Mouse (Mus musculus) spleen, adult 2 months (tissue): ENCODE measurements around the gene Flrt1. TPM values are rescaled to one million over a fixed set of nuclear protein-coding genes. Genes with fewer than 3 reads are reported as not detected.
A peak's percentile ranks its signal among the peaks of the same experiment; 100 is the strongest.

Source experiments
- DNase-seq, 2 experiments: peaks; one replicate each; pipeline versions ENCODE4 v3.0.0 to v3.0.0-alpha.2; 2012 to 2021; ENCODE audit warnings: low spot score in 2 of 2, low read depth in 1 of 2
- H3K27ac ChIP-seq: fragments of 200-500 bp; 2 replicates; pipeline ENCODE4 v1.5.1; 2012; ENCODE audit warnings: low read length, inconsistent platforms; ENCODE audit not compliant: insufficient read depth
- H3K27me3 ChIP-seq: fragments of 200-500 bp; 2 replicates; pipeline ENCODE4 v1.6.1; 2012; ENCODE audit warnings: mild to moderate bottlenecking, moderate library complexity, low read length, inconsistent platforms; ENCODE audit not compliant: control insufficient read depth, insufficient read depth
- H3K36me3 ChIP-seq: fragments of 200-500 bp; 2 replicates; pipeline ENCODE4 v1.6.1; 2012; ENCODE audit warnings: mild to moderate bottlenecking, low read length, inconsistent platforms; ENCODE audit not compliant: control insufficient read depth, insufficient read depth
- H3K4me1 ChIP-seq: fragments of 200-500 bp; 2 replicates; pipeline ENCODE4 v1.6.1; 2011; ENCODE audit warnings: inconsistent platforms; ENCODE audit not compliant: control insufficient read depth, insufficient read depth, insufficient read length
- H3K4me3 ChIP-seq: fragments of 200-500 bp; 2 replicates; pipeline ENCODE4 v1.5.1; 2011; ENCODE audit warnings: mild to moderate bottlenecking, inconsistent platforms; ENCODE audit not compliant: insufficient read depth, insufficient read length; ENCODE audit errors: extremely low read depth
- CTCF ChIP-seq: fragments of 200-500 bp; IDR thresholded peaks from 2 replicates; pipeline ENCODE4 v1.5.1; 2011; ENCODE audit warnings: mild to moderate bottlenecking, inconsistent platforms; ENCODE audit not compliant: insufficient read depth, insufficient read length, insufficient replicate concordance; ENCODE audit errors: extremely low read depth
- POLR2A ChIP-seq: fragments of 200-500 bp; IDR thresholded peaks from 2 replicates; pipeline ENCODE4 v1.6.1; 2011; ENCODE audit warnings: low read depth, low read length, inconsistent platforms
- WGBS: fragments of 180-500 bp; shearing (Covaris S2); methylation state at CpG from one replicate; pipeline ENCODE4 v1.1.7; 2018; 5-methylcytosine and 5-hydroxymethylcytosine counted together
- polyA plus RNA-seq: library from polyadenylated mRNA; depleted of rRNA; stranded (reverse); fragments of >200 nt; gene quantifications from 2 replicates; pipeline ENCODE4 v1.2.3, GENCODE M21; 2012

The Flrt1 gene
- polyA plus RNA-seq, 1 experiment, result 0.16 TPM

GRCm38 (mm10) chr19:7066828-7067342, 38.6 kb downstream of the Flrt1 start:
- Histone ChIP-seq H3K4me3 (no peak overlapping the region), H3K27me3 (no peaks in the 10 kb centered on the region), H3K4me1 (peaks cover 4% of the 10 kb centered on the region; the same call in 1 of the 2 replicates), H3K27ac (no peak overlapping the region), H3K36me3 (no peaks in the 10 kb centered on the region)
- TF ChIP-seq CTCF (no peak), POLR2A (no peak)
- no peak for DNase-seq
- 40% methylated on average over 8 of the region's 8 CpGs for WGBS

GRCm38 (mm10) chr19:7066034-7066827, 39.3 kb downstream of the Flrt1 start:
- Histone ChIP-seq H3K36me3 (no peaks in the 10 kb centered on the region), H3K27ac (no peak overlapping the region), H3K4me1 (peaks cover 4% of the 10 kb centered on the region; the same call in 1 of the 2 replicates), H3K4me3 (no peak overlapping the region), H3K27me3 (no peaks in the 10 kb centered on the region)
- 38% methylated on average over 15 of the region's 15 CpGs for WGBS
- no peak for DNase-seq
- TF ChIP-seq CTCF (no peak), POLR2A (no peak)

- no peak overlapping the region for H3K27ac ChIP-seq
- no peaks in the 10 kb centered on the region for H3K27me3 ChIP-seq
- peak; percentile 98 for TF ChIP-seq CTCF
- no peak for TF ChIP-seq POLR2A
- H3K4me3 ChIP-seq, result no peak overlapping the region
- no peaks in the 10 kb centered on the region for H3K36me3 ChIP-seq
- DNase-seq, result peak; percentile 55 to 80
- peaks cover 4% of the 10 kb centered on the region; the same call in 1 of the 2 replicates for H3K4me1 ChIP-seq
- WGBS, result 1% methylated on average over 3 of the region's 3 CpGs
Observed at GRCm38 (mm10) chr19:7064571-7064970, 41.0 kb downstream of the Flrt1 start.

- 91% methylated on average over 8 of the region's 8 CpGs for WGBS
- Histone ChIP-seq H3K36me3 (no peaks in the 10 kb centered on the region), H3K27ac (no peak overlapping the region), H3K4me1 (peaks cover 4% of the 10 kb centered on the region; the same call in 1 of the 2 replicates), H3K27me3 (no peaks in the 10 kb centered on the region), H3K4me3 (no peak overlapping the region)
- TF ChIP-seq POLR2A, result no peak
- TF ChIP-seq CTCF, result no peak
- no peak for DNase-seq
Observed at GRCm38 (mm10) chr19:7062916-7063315, 42.6 kb downstream of the Flrt1 start.

- 92% methylated on average over 5 of the region's 5 CpGs for WGBS
- TF ChIP-seq CTCF (no peak), POLR2A (no peak)
- H3K4me3 ChIP-seq, result no peak overlapping the region
- H3K36me3 ChIP-seq, result no peaks in the 10 kb centered on the region
- no peak for DNase-seq
- H3K27ac ChIP-seq, result no peak overlapping the region
- H3K27me3 ChIP-seq, result no peaks in the 10 kb centered on the region
- peaks cover 10% of the 10 kb centered on the region; the same call in 1 of the 2 replicates for H3K4me1 ChIP-seq
Observed at GRCm38 (mm10) chr19:7062110-7062509, 43.4 kb downstream of the Flrt1 start.

GRCm38 (mm10) chr19:7058541-7058940, 47.0 kb downstream of the Flrt1 start:
- 95% methylated on average over 6 of the region's 6 CpGs for WGBS
- H3K4me3 ChIP-seq, result no peak overlapping the region
- no peak for TF ChIP-seq POLR2A
- no peak for DNase-seq
- peaks cover 12% of the 10 kb centered on the region for H3K4me1 ChIP-seq
- no peak overlapping the region for H3K27ac ChIP-seq
- no peaks in the 10 kb centered on the region for H3K27me3 ChIP-seq
- H3K36me3 ChIP-seq, result no peaks in the 10 kb centered on the region

- H3K27ac ChIP-seq, result no peak overlapping the region
- TF ChIP-seq POLR2A, result no peak
- TF ChIP-seq CTCF, result no peak
- 9% methylated on average over 15 of the region's 15 CpGs for WGBS
Observed at GRCm38 (mm10) chr19:7057722-7058207, 47.8 kb downstream of the Flrt1 start.

More at GRCm38 (mm10) chr19:7057722-7058207, 47.8 kb downstream of the Flrt1 start:
- no peaks in the 10 kb centered on the region for H3K36me3 ChIP-seq
- H3K27me3 ChIP-seq, result no peaks in the 10 kb centered on the region
- peaks cover 12% of the 10 kb centered on the region for H3K4me1 ChIP-seq
- DNase-seq, result peak; percentile 53 to 77
- peak overlapping the region; percentile 82 for H3K4me3 ChIP-seq
